Mouse (Mus musculus) liver, embryonic 15.5 days (tissue): Measurements from ENCODE around the gene Chd4. TPM values are rescaled to one million over a fixed set of nuclear protein-coding genes. Genes with fewer than 3 reads are reported as not detected.
A peak's percentile ranks its signal among the peaks of the same experiment; 100 is the strongest.
"Not testable (repeated sequence)": the region's sequence is repeated elsewhere in the genome, so short reads cannot be mapped to it uniquely, and the experiment has no call there.

Source experiments
- ATAC-seq: fragments of 200-750 bp; cut with Nextera tagmentation; 2 replicates; pipeline ENCODE4 v1.8.0; 2017; ENCODE audit warnings: moderate number of reproducible peaks, mild to moderate bottlenecking, moderate library complexity; ENCODE audit not compliant: insufficient read depth
- H3K27ac ChIP-seq: fragments of 300-500 bp; sonication (generic); replicated peaks from 2 replicates; pipeline ENCODE4 v1.5.1; 2015; ENCODE audit warnings: mild to moderate bottlenecking, inconsistent platforms
- H3K27me3 ChIP-seq: fragments of 300-500 bp; sonication (generic); 2 replicates; pipeline ENCODE4 v1.6.1; 2015; ENCODE audit warnings: mild to moderate bottlenecking, inconsistent platforms
- H3K36me3 ChIP-seq: fragments of 300-500 bp; sonication (generic); replicated peaks from 2 replicates; pipeline ENCODE4 v1.6.1; 2015; ENCODE audit warnings: moderate library complexity, mild to moderate bottlenecking, inconsistent platforms
- H3K4me1 ChIP-seq: fragments of 300-500 bp; sonication (generic); replicated peaks from 2 replicates; pipeline ENCODE4 v1.6.1; 2015; ENCODE audit warnings: inconsistent platforms
- H3K4me2 ChIP-seq: fragments of 300-500 bp; sonication (generic); 2 replicates; pipeline ENCODE4 v1.6.1; 2015; ENCODE audit warnings: moderate library complexity, mild to moderate bottlenecking, inconsistent platforms
- H3K4me3 ChIP-seq: fragments of 300-500 bp; sonication (generic); replicated peaks from 2 replicates; pipeline ENCODE4 v1.5.1; 2015; ENCODE audit warnings: mild to moderate bottlenecking, inconsistent platforms
- H3K9ac ChIP-seq: fragments of 300-500 bp; sonication (generic); 2 replicates; pipeline ENCODE4 v1.6.1; 2015; ENCODE audit warnings: moderate library complexity, mild to moderate bottlenecking, inconsistent platforms
- H3K9me3 ChIP-seq: fragments of 300-500 bp; sonication (generic); replicated peaks from 2 replicates; pipeline ENCODE4 v1.6.1; 2016; ENCODE audit warnings: inconsistent platforms
- WGBS: fragments of 180-500 bp; shearing (Covaris S2); methylation state at CpG from one replicate; pipeline ENCODE4 v1.1.7; 2015; ENCODE audit warnings: mixed read lengths; ENCODE audit not compliant: insufficient replicate concordance; 5-methylcytosine and 5-hydroxymethylcytosine counted together
- polyA plus RNA-seq: library from polyadenylated mRNA; unstranded; fragments of >200 nt; fragmentation: Nextera tagmentation; extraction: Ambion mirVana; gene quantifications from 2 replicates; pipeline ENCODE4 v1.2.1, GENCODE M21; 2015

Chd4 gene
- polyA plus RNA-seq, 1 experiment from 2014 or later, result 22.6 TPM

DNA sequence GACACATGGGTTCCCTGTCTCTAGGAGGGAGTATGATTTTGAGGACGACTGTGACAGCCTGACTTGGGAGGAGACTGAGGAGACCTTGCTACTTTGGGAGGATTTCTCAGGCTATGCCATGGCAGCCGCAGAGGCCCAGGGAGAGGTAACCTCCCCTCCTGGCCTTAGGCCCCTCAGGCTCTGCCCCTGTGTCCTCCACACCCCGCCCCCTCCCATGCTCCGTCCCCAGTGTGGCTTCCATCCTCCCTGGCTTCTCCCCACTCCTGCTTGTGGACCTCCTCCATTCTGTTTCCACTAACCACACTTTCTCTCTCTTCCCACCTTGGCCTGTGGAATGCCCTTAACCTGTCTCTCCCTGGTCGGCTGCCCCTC is 57.2 kb downstream of the Chd4 start:
- 56% methylated on average over 5 of the region's 5 CpGs for WGBS
- no peaks in the 10 kb centered on the region for H3K27me3 ChIP-seq
- H3K9ac ChIP-seq, result no peak overlapping the region
- H3K27ac ChIP-seq, result 0 out of 2 replicates have a peak overlapping the region, but pooled peaks have one; percentile 19
- no peak; the same call in 1 of the 2 replicates for ATAC-seq
- H3K36me3 ChIP-seq, result peaks cover 22% of the 10 kb centered on the region
- no peaks in the 10 kb centered on the region for H3K9me3 ChIP-seq
- H3K4me1 ChIP-seq, result peaks cover 71% of the 10 kb centered on the region
- H3K4me3 ChIP-seq, result no peak overlapping the region
- no peak overlapping the region for H3K4me2 ChIP-seq

DNA sequence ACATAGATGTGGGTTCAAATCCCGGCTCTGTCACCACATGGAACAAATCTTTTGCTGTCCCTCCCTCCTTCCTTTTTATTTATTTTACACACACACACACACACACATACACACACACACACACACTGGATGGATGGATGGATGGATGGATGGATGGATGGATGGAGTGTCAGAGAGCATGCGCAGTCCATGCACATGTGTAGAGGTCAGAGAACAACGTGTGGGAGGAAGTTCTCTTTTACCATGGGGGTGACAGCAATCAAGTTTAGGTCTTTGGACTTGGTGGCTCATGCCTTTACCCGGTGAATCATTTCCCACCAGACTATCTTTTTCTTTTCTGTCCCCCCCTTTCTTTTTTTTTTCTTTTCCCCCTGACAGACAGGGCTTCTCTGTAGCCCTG is 57.9 kb downstream of the Chd4 start:
- peaks cover 26% of the 10 kb centered on the region for H3K36me3 ChIP-seq
- peaks cover 64% of the 10 kb centered on the region for H3K4me1 ChIP-seq
- H3K4me2 ChIP-seq, result no peak overlapping the region
- H3K9ac ChIP-seq, result no peak overlapping the region
- no peak overlapping the region for H3K4me3 ChIP-seq
- no peaks in the 10 kb centered on the region for H3K9me3 ChIP-seq
- WGBS, result 76% methylated on average over 4 of the region's 4 CpGs
- H3K27ac ChIP-seq, result no peak overlapping the region
- ATAC-seq, result no peak
- H3K27me3 ChIP-seq, result no peaks in the 10 kb centered on the region

DNA sequence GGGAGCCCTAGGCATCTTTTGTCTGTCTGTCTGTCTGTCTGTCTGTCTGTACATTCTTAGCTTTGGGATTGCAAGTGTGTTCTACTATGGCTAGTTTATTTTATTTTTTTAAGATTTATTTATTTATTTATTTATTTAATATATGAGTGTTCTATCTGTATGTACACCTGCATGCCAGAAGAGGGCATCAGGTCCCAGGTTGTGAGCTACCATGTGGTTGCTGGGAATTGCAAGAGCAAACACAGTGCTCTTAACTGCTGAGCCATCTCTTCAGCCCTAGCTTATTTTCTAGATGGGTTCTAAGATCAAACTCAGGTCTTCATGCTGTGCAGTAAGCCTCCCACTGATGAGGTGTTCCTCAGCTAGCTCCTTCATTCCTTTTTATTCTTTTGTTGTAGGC is 58.8 kb downstream of the Chd4 start:
- H3K36me3 ChIP-seq, result peaks cover 34% of the 10 kb centered on the region
- no peaks in the 10 kb centered on the region for H3K27me3 ChIP-seq
- H3K9ac ChIP-seq, result no peak overlapping the region
- no peak overlapping the region for H3K4me3 ChIP-seq
- no peak overlapping the region for H3K27ac ChIP-seq
- peaks cover 57% of the 10 kb centered on the region for H3K4me1 ChIP-seq
- no peaks in the 10 kb centered on the region for H3K9me3 ChIP-seq
- ATAC-seq, result no peak
- no peak overlapping the region for H3K4me2 ChIP-seq

- Histone ChIP-seq H3K27me3 (no peaks in the 10 kb centered on the region), H3K9me3 (no peaks in the 10 kb centered on the region), H3K4me2 (no peak overlapping the region), H3K4me1 (peaks cover 61% of the 10 kb centered on the region), H3K36me3 (peaks cover 42% of the 10 kb centered on the region), H3K4me3 (no peak overlapping the region), H3K27ac (no peak overlapping the region), H3K9ac (no peak overlapping the region)
- ATAC-seq, result 0 out of 2 replicates have a peak, but pooled peaks have one; percentile 27
- 50% methylated on average over 8 of the region's 8 CpGs for WGBS
These were observed 59.5 kb downstream of the Chd4 start for GRCm38 (mm10) chr6:125155262-125155661.

DNA sequence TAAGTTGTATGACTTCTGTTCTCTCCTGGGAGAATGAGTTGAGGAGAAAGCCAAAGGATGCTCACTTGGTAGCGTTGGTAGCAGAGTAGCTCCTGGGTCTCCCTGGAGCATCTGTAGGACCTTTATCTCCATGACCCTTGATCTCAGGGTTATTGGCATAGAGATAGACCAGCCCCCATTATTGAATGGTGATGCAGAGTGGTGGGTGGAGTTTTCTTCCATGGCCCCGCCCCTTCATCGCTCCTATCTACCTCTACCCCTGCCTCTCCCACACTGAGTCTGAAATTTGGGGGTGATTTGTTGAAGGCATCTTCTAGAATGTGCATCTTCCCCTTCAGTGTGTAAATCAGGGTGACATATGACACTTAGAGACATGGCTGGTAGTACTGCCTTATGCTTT is 60.7 kb downstream of the Chd4 start:
- Histone ChIP-seq H3K36me3 (peaks cover 54% of the 10 kb centered on the region), H3K9ac (no peak overlapping the region), H3K27me3 (no peaks in the 10 kb centered on the region), H3K9me3 (no peaks in the 10 kb centered on the region), H3K27ac (no peak overlapping the region), H3K4me2 (no peak overlapping the region), H3K4me1 (peaks cover 70% of the 10 kb centered on the region), H3K4me3 (no peak overlapping the region)
- WGBS, result 72% methylated on average over 3 of the region's 3 CpGs
- ATAC-seq, result no peak

GRCm38 (mm10) chr6:125156903-125157614 is 61.3 kb downstream of the Chd4 start:
- Histone ChIP-seq H3K36me3 (peaks cover 59% of the 10 kb centered on the region), H3K4me2 (no peak overlapping the region), H3K4me1 (peaks cover 67% of the 10 kb centered on the region), H3K27ac (no peak overlapping the region), H3K4me3 (no peak overlapping the region), H3K9ac (no peak overlapping the region), H3K9me3 (no peaks in the 10 kb centered on the region), H3K27me3 (no peaks in the 10 kb centered on the region)
- ATAC-seq, result no peak
- WGBS, result 71% methylated on average over 7 of the region's 7 CpGs

DNA sequence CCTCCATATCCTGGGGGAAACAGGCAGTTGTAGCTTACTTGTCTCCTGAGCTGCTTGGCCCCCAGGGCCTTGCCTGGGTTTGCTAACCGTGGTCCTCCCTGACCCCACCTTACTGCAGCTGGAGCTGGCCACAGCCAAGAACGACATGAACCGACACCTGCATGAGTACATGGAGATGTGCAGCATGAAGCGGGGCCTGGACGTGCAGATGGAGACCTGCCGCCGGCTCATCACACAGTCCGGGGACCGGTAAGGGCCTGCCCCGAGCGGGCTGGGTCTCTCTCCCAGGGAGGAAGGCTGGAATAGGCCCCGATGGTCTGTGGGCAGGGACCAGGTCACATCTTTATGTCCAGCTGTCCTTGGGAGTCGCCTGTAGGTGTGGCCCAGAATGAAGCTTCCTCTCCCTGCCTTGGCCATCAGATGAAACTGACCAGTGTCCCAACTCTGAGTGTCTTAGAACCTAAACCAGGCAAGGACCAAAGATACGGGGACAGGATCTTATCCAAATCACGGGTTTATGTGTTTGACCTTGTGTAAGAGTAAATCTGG is 63.2 kb downstream of the Chd4 start:
- WGBS, result 82% methylated on average over 15 of the region's 15 CpGs
- Histone ChIP-seq H3K9me3 (no peaks in the 10 kb centered on the region), H3K36me3 (peaks cover 66% of the 10 kb centered on the region), H3K9ac (no peak overlapping the region), H3K4me1 (peaks cover 64% of the 10 kb centered on the region), H3K27ac (no peak overlapping the region), H3K4me2 (no peak overlapping the region), H3K4me3 (no peak overlapping the region), H3K27me3 (no peaks in the 10 kb centered on the region)
- ATAC-seq, result no peak

DNA sequence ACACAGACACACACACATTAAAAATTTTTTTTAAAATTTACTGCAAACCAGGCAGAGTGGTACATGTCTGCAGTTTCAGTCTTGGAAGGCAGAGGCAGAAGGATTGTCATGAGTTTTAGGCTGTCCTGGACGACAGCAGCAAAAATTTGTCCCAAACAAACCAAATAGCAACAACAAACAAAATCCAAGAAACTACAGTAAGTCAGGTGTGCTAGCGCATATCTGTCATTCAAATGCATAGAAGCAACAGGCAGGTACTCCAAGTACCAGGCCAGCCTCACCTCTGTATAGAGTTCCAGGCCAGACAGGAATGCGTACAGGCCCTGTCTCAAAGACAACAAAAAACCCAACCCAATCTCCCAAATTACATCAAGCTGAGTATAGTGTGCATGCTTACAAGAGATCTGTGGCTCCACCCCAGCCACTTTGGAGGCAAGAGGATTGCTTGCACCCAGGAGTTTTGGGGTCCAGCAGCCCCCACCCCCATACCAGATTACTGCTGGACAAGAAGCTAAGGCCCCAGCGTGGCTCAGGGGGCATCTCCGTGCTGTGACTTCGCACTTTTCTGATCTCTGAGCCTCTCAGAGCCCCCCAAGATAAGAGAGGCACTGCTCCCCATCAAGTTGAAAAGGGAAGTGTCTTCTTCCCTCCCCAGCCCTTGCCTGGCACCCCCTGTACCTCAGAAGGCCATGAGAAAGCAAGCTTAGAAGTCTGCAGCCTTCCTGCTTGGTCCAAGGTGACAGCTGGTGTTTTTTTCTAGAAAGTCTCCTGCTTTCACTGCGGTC is 64.2 kb downstream of the Chd4 start:
- Histone ChIP-seq H3K36me3 (peaks cover 69% of the 10 kb centered on the region), H3K4me2 (peak overlapping the region; percentile 16), H3K9me3 (no peaks in the 10 kb centered on the region), H3K27me3 (no peaks in the 10 kb centered on the region), H3K4me3 (no peak overlapping the region), H3K9ac (peak overlapping the region; percentile 15; the same call in 1 of the 2 replicates), H3K4me1 (peaks cover 70% of the 10 kb centered on the region), H3K27ac (peak overlapping the region; percentile 48; the same call in 1 of the 2 replicates)
- ATAC-seq, result no peak
- 56% methylated on average over 7 of the region's 7 CpGs for WGBS

DNA sequence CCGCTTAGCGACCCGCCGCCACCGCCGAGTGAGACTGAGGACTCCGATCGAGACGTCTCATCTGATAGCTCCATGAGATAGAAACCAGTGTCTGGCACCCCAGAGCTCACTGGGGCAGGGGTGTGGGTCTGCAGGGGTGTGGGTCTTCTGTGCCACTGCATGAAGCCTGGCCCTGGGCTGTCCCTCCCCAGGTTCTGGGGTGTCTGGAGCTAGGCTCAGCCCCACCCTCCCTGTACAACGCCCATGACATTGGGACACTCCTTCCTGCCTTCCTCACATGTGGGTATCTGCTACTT is 64.7 kb downstream of the Chd4 start:
- Histone ChIP-seq H3K36me3 (peaks cover 65% of the 10 kb centered on the region), H3K4me3 (no peak overlapping the region), H3K27me3 (no peaks in the 10 kb centered on the region), H3K4me1 (peaks cover 70% of the 10 kb centered on the region), H3K4me2 (peak overlapping the region; percentile 16), H3K9ac (peak overlapping the region; percentile 15; the same call in 1 of the 2 replicates), H3K9me3 (no peaks in the 10 kb centered on the region), H3K27ac (peak overlapping the region; percentile 48; the same call in 1 of the 2 replicates)
- WGBS, result 50% methylated on average over 10 of the region's 10 CpGs
- ATAC-seq, result no peak

DNA sequence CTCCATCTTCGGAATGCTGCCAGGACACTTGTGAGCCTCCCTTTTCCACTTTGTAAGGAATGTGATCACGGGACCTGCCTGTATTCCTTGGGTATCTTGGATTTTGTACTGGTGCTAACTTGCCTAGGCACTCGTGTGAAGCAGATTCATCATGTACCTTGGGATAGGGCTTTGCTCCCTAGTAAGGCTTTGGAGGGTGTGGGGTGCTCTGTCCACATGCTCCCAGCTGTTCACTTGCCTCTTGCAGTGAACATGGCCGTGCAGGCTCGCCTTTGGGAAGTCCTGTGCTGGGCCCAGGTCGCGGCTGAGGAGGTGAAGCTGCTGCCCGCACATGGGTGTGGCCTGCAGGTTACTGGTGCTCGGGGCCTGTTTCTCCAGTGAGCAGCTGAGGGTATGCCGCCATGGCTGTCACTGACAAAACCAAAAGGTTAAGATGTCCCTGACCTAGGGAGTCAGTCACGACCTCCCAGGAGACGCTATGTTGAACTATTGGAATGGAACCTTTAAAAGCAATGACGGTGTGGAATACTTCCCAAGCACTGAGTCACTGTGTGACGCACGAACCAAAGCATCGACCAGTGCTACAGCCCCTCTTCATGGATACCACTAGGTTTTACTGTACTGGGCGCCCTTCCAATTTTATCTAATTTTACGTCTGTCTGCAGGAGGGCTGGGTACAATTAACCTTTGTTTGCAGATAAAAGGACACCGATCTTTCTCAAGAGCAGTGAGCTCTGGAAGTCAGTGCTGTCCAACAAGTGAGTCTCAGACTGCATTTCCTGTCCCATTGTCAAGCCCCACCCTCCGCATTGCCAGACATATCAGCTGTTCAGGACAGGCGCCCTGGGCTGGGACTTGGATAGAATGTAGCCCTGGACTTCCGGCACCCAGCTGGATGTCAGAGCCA is 65.3 kb downstream of the Chd4 start:
- H3K36me3 ChIP-seq, result peaks cover 62% of the 10 kb centered on the region
- peak overlapping the region; percentile 16 for H3K4me2 ChIP-seq
- no peaks in the 10 kb centered on the region for H3K9me3 ChIP-seq
- ATAC-seq, result no peak
- 21% methylated on average over 22 of the region's 22 CpGs for WGBS
- no peak overlapping the region for H3K4me3 ChIP-seq
- no peak overlapping the region for H3K9ac ChIP-seq
- H3K4me1 ChIP-seq, result peaks cover 72% of the 10 kb centered on the region
- H3K27ac ChIP-seq, result peak overlapping the region; percentile 48
- H3K27me3 ChIP-seq, result no peaks in the 10 kb centered on the region

DNA sequence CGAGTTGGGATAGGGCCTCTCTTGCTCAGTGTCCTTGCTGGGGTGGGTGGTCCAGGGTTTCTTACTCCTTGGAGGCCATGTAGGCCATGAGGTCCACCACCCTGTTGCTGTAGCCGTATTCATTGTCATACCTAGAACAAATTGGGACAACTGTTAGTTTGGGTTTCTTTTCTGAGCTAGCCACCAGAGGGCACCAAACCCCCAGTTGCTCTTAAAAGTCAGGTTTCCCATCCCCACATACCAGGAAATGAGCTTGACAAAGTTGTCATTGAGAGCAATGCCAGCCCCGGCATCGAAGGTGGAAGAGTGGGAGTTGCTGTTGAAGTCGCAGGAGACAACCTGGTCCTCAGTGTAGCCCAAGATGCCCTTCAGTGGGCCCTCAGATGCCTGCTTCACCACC is 66.2 kb downstream of the Chd4 start:
- not testable (repeated sequence) for H3K27ac ChIP-seq, ATAC-seq, H3K9ac ChIP-seq, H3K9me3 ChIP-seq, H3K4me3 ChIP-seq, H3K27me3 ChIP-seq, H3K4me2 ChIP-seq
- H3K4me1 ChIP-seq, result peaks cover 72% of the 10 kb centered on the region
- 18% methylated on average over 4 of the region's 5 CpGs for WGBS
- H3K36me3 ChIP-seq, result peaks cover 64% of the 10 kb centered on the region
